Comparison of ENCODE assay signal across 15 mouse cellular contexts in the genomic region with DNA sequence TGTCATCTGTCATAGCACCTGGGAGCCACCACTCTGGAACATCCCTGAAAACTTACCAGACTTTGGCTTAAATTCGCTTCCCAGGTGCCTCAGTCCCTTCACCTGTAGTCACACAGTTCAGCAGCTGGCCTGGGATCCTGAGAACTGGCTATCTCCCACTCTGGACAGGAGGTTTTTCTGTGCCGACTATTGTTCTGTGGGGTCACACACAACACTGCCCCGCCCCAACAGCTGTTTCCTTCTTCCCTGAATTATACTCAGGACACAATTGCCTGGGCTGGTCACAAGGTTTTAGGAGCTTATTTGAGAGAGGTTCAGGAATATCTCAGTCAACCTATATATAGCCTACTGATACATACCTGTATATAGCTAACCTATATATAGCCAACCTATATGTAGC. TPM values are rescaled to one million over a fixed set of nuclear protein-coding genes. Genes with fewer than 3 reads are reported as not detected.
A peak's percentile ranks its signal among the peaks of the same experiment; 100 is the strongest.
DNase-seq lines count a peak whose midpoint lies in the region; ATAC-seq and TF ChIP-seq lines count a peak whose summit lies in the region.
"Had no signal": no experiment of that assay in that cellular context is flagged by ENCODE, and none has a peak within 500 bp of the region (broad histone marks: within the 10 kb centered on the region; RNA-seq: fewer than 3 reads in every experiment).

No protein-coding gene starts in this region.

- no peaks in the 10 kb centered on the region for H3K9me3 ChIP-seq in hindbrain, embryonic 11.5 days (ENCODE audit: control insufficient read depth, low read length)
- H3K9me3 ChIP-seq in hindbrain, embryonic 16.5 days (ENCODE audit: control insufficient read depth, low read length) = no peaks in the 10 kb centered on the region
- H3K9me3 ChIP-seq in kidney, postnatal 0 days (replicated peaks; ENCODE audit: low read length) = no peaks in the 10 kb centered on the region
- no peaks in the 10 kb centered on the region for H3K9me3 ChIP-seq in hindbrain, embryonic 13.5 days
- H3K9me3 ChIP-seq: hindbrain, embryonic 15.5 days had no signal

- H3K27ac ChIP-seq in hindbrain, embryonic 11.5 days (ENCODE audit: low read depth, low read length) = no peak overlapping the region
- no peak overlapping the region for H3K27ac ChIP-seq in hindbrain, embryonic 16.5 days (ENCODE audit: low read depth, low read length)
- peak overlapping the region; percentile 96 for H3K27ac ChIP-seq in brown adipose tissue, adult 24 weeks (replicated peaks; ENCODE audit: low read depth, low read length)
- peak overlapping the region; percentile 76 for H3K27ac ChIP-seq in kidney, postnatal 0 days
- no peak overlapping the region for H3K27ac ChIP-seq in hindbrain, embryonic 13.5 days
- H3K27ac ChIP-seq: hindbrain, embryonic 15.5 days had no signal

- no peak overlapping the region for H3K4me3 ChIP-seq in hindbrain, embryonic 11.5 days (ENCODE audit: low read depth, low read length)
- H3K4me3 ChIP-seq in hindbrain, embryonic 16.5 days (ENCODE audit: low read length) = no peak overlapping the region
- H3K4me3 ChIP-seq in brown adipose tissue, adult 24 weeks (ENCODE audit: insufficient read depth, low read depth, low read length) = peak overlapping the region; percentile 61
- no peak overlapping the region for H3K4me3 ChIP-seq in kidney, postnatal 0 days (replicated peaks; ENCODE audit: low read depth, low read length)
- no peak overlapping the region for H3K4me3 ChIP-seq in hindbrain, embryonic 13.5 days
- H3K4me3 ChIP-seq: hindbrain, embryonic 15.5 days had no signal

- ATAC-seq in hindbrain, embryonic 11.5 days (ENCODE audit: low FRiP score) = no peak
- ATAC-seq in hindbrain, embryonic 16.5 days = no peak
- ATAC-seq in kidney, postnatal 0 days (replicated peaks; ENCODE audit: low FRiP score, low read depth) = no peak
- ATAC-seq in CD4-positive, CD25-positive, alpha-beta regulatory T cell, adult 4 months = no peak
- no peak for ATAC-seq in hindbrain, embryonic 13.5 days (ENCODE audit: low FRiP score)

- no peak overlapping the region for H3K9ac ChIP-seq in hindbrain, embryonic 11.5 days (ENCODE audit: low read depth, low read length)
- H3K9ac ChIP-seq in hindbrain, embryonic 16.5 days (ENCODE audit: low read depth, low read length) = no peak overlapping the region
- H3K9ac ChIP-seq in kidney, postnatal 0 days (ENCODE audit: low read depth, low read length) = no peak overlapping the region
- no peak overlapping the region for H3K9ac ChIP-seq in hindbrain, embryonic 13.5 days
- H3K9ac ChIP-seq: hindbrain, embryonic 15.5 days had no signal

- peak; percentile 4 for DNase-seq in hindbrain, embryonic 11.5 days (ENCODE audit: low spot score)
- peak; percentile 82 for DNase-seq in heart, adult 8-10 months (ENCODE audit: low spot score)
- no peak for DNase-seq in kidney, postnatal 0 days (ENCODE audit: low spot score)
- DNase-seq: cerebellum, postnatal 10 days; liver; retina, postnatal 1 day; thymus, postnatal 36 days had no signal

- no peak for TF ChIP-seq CTCF in kidney, postnatal 0 days (IDR thresholded peaks at IDR 0.05; ENCODE audit: low read depth)

- no peak overlapping the region for H3K4me2 ChIP-seq in hindbrain, embryonic 11.5 days (replicated peaks; ENCODE audit: low read depth, low read length)
- no peak overlapping the region for H3K4me2 ChIP-seq in hindbrain, embryonic 16.5 days (ENCODE audit: low read length)
- H3K4me2 ChIP-seq in kidney, postnatal 0 days (ENCODE audit: low read length) = no peak overlapping the region
- no peak overlapping the region for H3K4me2 ChIP-seq in hindbrain, embryonic 13.5 days
- H3K4me2 ChIP-seq: hindbrain, embryonic 15.5 days had no signal

- 81% methylated on average over 3 of the region's 3 CpGs for WGBS in hindbrain, embryonic 11.5 days
- 85% methylated on average over 3 of the region's 3 CpGs for WGBS in hindbrain, embryonic 16.5 days
- WGBS in kidney, postnatal 0 days = 67% methylated on average over 3 of the region's 3 CpGs
- WGBS in hindbrain, embryonic 13.5 days = 79% methylated on average over 3 of the region's 3 CpGs

- H3K4me1 ChIP-seq in hindbrain, embryonic 11.5 days (replicated peaks; ENCODE audit: control insufficient read depth, insufficient read depth, low read length) = no peaks in the 10 kb centered on the region; the same call in 1 of the 2 replicates
- H3K4me1 ChIP-seq in hindbrain, embryonic 16.5 days (ENCODE audit: control insufficient read depth, insufficient read depth, low read depth, low read length) = peaks cover 8% of the 10 kb centered on the region
- peaks cover 36% of the 10 kb centered on the region for H3K4me1 ChIP-seq in brown adipose tissue, adult 24 weeks (ENCODE audit: control insufficient read depth, insufficient read depth, insufficient read length, low read length)
- H3K4me1 ChIP-seq in kidney, postnatal 0 days (replicated peaks; ENCODE audit: insufficient read depth, low read length) = no peaks in the 10 kb centered on the region; the same call in 1 of the 2 replicates
- H3K4me1 ChIP-seq in hindbrain, embryonic 13.5 days (replicated peaks) = peaks cover 12% of the 10 kb centered on the region

- no peaks in the 10 kb centered on the region for H3K36me3 ChIP-seq in hindbrain, embryonic 11.5 days (ENCODE audit: control insufficient read depth, insufficient read depth, low read length)
- peaks cover 30% of the 10 kb centered on the region for H3K36me3 ChIP-seq in hindbrain, embryonic 16.5 days (ENCODE audit: control insufficient read depth, insufficient read depth, low read length)
- peaks cover 25% of the 10 kb centered on the region for H3K36me3 ChIP-seq in kidney, postnatal 0 days (ENCODE audit: insufficient read depth, low read length)
- H3K36me3 ChIP-seq in hindbrain, embryonic 13.5 days = peaks cover 71% of the 10 kb centered on the region

- no peaks in the 10 kb centered on the region for H3K27me3 ChIP-seq in hindbrain, embryonic 11.5 days (ENCODE audit: control insufficient read depth, insufficient read depth, low read length)
- no peaks in the 10 kb centered on the region for H3K27me3 ChIP-seq in hindbrain, embryonic 16.5 days (replicated peaks; ENCODE audit: control insufficient read depth, insufficient read depth, low read length)
- H3K27me3 ChIP-seq in kidney, postnatal 0 days (ENCODE audit: insufficient read depth, low read length) = no peaks in the 10 kb centered on the region
- no peaks in the 10 kb centered on the region for H3K27me3 ChIP-seq in hindbrain, embryonic 13.5 days
- H3K27me3 ChIP-seq: hindbrain, embryonic 15.5 days had no signal

RNA-seq across cellular contexts. Expression of gene Rps21, which starts 5.3 kb away (rescaled TPM):
- 432 and 442 TPM in 2 replicates for polyA plus RNA-seq in hindbrain, embryonic 11.5 days (2014; fragmentation: Nextera tagmentation; extraction: Ambion mirVana)
- 271 and 282 TPM in 2 replicates for polyA plus RNA-seq in hindbrain, embryonic 16.5 days (2015; fragmentation: Nextera tagmentation; extraction: Ambion mirVana)
- polyA plus RNA-seq in brown adipose tissue, adult 24 weeks (2012; ENCODE audit: insufficient read depth, insufficient read length, missing spikeins) = 875 and 1,284 TPM in 2 replicates
- total RNA-seq in heart, adult 8-10 months (2022) = 100 to 1,000 TPM; 452 to 674 (median 565) TPM
- polyA plus RNA-seq in kidney, postnatal 0 days (2015; fragmentation: Nextera tagmentation; extraction: Ambion mirVana) = 737 and 848 TPM in 2 replicates
- polyA plus RNA-seq in CD4-positive, CD25-positive, alpha-beta regulatory T cell, adult 4 months (2017; shearing (Covaris generic)) = 1,000 to 10,000 TPM in 1 of 2 experiments, 100 to 1,000 TPM in 1; 875 to 1,561 TPM
- polyA plus RNA-seq in hindbrain, embryonic 13.5 days (2015; fragmentation: Nextera tagmentation; extraction: Ambion mirVana) = 444 and 445 TPM in 2 replicates

RNA-seq across cellular contexts. Expression of gene Cables2, which starts 10.9 kb away (rescaled TPM):
- polyA plus RNA-seq in hindbrain, embryonic 11.5 days (2014; fragmentation: Nextera tagmentation; extraction: Ambion mirVana) = 14.0 and 16.8 TPM in 2 replicates
- polyA plus RNA-seq in hindbrain, embryonic 16.5 days (2015; fragmentation: Nextera tagmentation; extraction: Ambion mirVana) = 11.1 and 22.2 TPM in 2 replicates
- polyA plus RNA-seq in brown adipose tissue, adult 24 weeks (2012; ENCODE audit: insufficient read depth, insufficient read length, missing spikeins) = 4.6 and 5.1 TPM in 2 replicates
- total RNA-seq in heart, adult 8-10 months (2022) = 10 to 100 TPM; 12.1 to 14.1 (median 12.6) TPM
- polyA plus RNA-seq in kidney, postnatal 0 days (2015; fragmentation: Nextera tagmentation; extraction: Ambion mirVana) = 12.0 and 13.1 TPM in 2 replicates
- 1 to 10 TPM; 5.2 to 8.1 TPM for polyA plus RNA-seq in CD4-positive, CD25-positive, alpha-beta regulatory T cell, adult 4 months (2017; shearing (Covaris generic))
- 19.8 and 20.8 TPM in 2 replicates for polyA plus RNA-seq in hindbrain, embryonic 13.5 days (2015; fragmentation: Nextera tagmentation; extraction: Ambion mirVana)

RNA-seq across cellular contexts. Expression of gene Rbbp8nl, which starts 27.2 kb away (rescaled TPM):
- polyA plus RNA-seq in hindbrain, embryonic 11.5 days (2014; fragmentation: Nextera tagmentation; extraction: Ambion mirVana) = 0.08 TPM in 1 of 2 replicates, not detected in the other
- polyA plus RNA-seq in hindbrain, embryonic 16.5 days (2015; fragmentation: Nextera tagmentation; extraction: Ambion mirVana) = not detected in 2 replicates
- polyA plus RNA-seq in brown adipose tissue, adult 24 weeks (2012; ENCODE audit: insufficient read depth, insufficient read length, missing spikeins) = not detected in 2 replicates
- not detected for total RNA-seq in heart, adult 8-10 months (2022)
- 0.29 and 0.33 TPM in 2 replicates for polyA plus RNA-seq in kidney, postnatal 0 days (2015; fragmentation: Nextera tagmentation; extraction: Ambion mirVana)
- polyA plus RNA-seq in CD4-positive, CD25-positive, alpha-beta regulatory T cell, adult 4 months (2017; shearing (Covaris generic)) = not detected
- polyA plus RNA-seq in hindbrain, embryonic 13.5 days (2015; fragmentation: Nextera tagmentation; extraction: Ambion mirVana) = not detected in 2 replicates
- total RNA-seq: layer of hippocampus, postnatal 10 days; megakaryocyte-erythroid progenitor cell, adult 5-6 weeks had no signal
- polyA plus RNA-seq: hindbrain, embryonic 15.5 days; neural tube, embryonic 11.5 days had no signal

RNA-seq across cellular contexts. Expression of gene Lama5, which starts 36.8 kb away (rescaled TPM):
- 3.3 and 4.4 TPM in 2 replicates for polyA plus RNA-seq in hindbrain, embryonic 11.5 days (2014; fragmentation: Nextera tagmentation; extraction: Ambion mirVana)
- 2.2 and 3.5 TPM in 2 replicates for polyA plus RNA-seq in hindbrain, embryonic 16.5 days (2015; fragmentation: Nextera tagmentation; extraction: Ambion mirVana)
- polyA plus RNA-seq in brown adipose tissue, adult 24 weeks (2012; ENCODE audit: insufficient read depth, insufficient read length, missing spikeins) = 3.2 and 7.3 TPM in 2 replicates
- total RNA-seq in heart, adult 8-10 months (2022) = 100 to 1,000 TPM in 1 of 4 experiments, 10 to 100 TPM in 3; 78.1 to 110 (median 93.3) TPM
- polyA plus RNA-seq in kidney, postnatal 0 days (2015; fragmentation: Nextera tagmentation; extraction: Ambion mirVana) = 48.6 and 62.4 TPM in 2 replicates
- polyA plus RNA-seq in CD4-positive, CD25-positive, alpha-beta regulatory T cell, adult 4 months (2017; shearing (Covaris generic)) = 1 to 10 TPM in 1 of 2 experiments, under 1 TPM in 1; 0.30 to 1.4 TPM
- polyA plus RNA-seq in hindbrain, embryonic 13.5 days (2015; fragmentation: Nextera tagmentation; extraction: Ambion mirVana) = 1.9 and 2.1 TPM in 2 replicates

Comparison
In these comparisons a context has a peak if more than half of its experiments do, and no peak if none do; other contexts are left out.
1. H3K27ac ChIP-seq: peak in brown adipose tissue, adult 24 weeks (single experiment) and kidney, postnatal 0 days (single experiment); none in hindbrain, embryonic 11.5 days (single experiment), hindbrain, embryonic 16.5 days (single experiment) and hindbrain, embryonic 13.5 days (single experiment).